Mouse (Mus musculus) heart, postnatal 0 days (tissue): Measurements from ENCODE around the gene Ndufb8.

Experiments
- CTCF ChIP-seq: IDR thresholded peaks from 2 replicates; pipeline ENCODE4 v1.5.1; 2016; ENCODE audit warnings: antibody characterized with exemption, control low read depth, low read depth
- EP300 ChIP-seq: IDR thresholded peaks from 2 replicates; pipeline ENCODE4 v1.6.1; 2016; ENCODE audit warnings: antibody characterized with exemption, low read depth

GRCm38 (mm10) chr19:44512601-44513000 lies 42.6 kb downstream of the Ndufb8 start:
- TF ChIP-seq CTCF (no peak), EP300 (no peak)
